Mouse (Mus musculus): ENCODE results near the gene Basp1. TPM values are rescaled to one million over a fixed set of nuclear protein-coding genes. Genes with fewer than 3 reads are reported as not detected.
A peak's percentile ranks its signal among the peaks of the same experiment; 100 is the strongest.

The Basp1 gene
- total and polyA plus RNA-seq, 2 experiments from 2014 or later, result 2.9 to 7.9 TPM

DNA sequence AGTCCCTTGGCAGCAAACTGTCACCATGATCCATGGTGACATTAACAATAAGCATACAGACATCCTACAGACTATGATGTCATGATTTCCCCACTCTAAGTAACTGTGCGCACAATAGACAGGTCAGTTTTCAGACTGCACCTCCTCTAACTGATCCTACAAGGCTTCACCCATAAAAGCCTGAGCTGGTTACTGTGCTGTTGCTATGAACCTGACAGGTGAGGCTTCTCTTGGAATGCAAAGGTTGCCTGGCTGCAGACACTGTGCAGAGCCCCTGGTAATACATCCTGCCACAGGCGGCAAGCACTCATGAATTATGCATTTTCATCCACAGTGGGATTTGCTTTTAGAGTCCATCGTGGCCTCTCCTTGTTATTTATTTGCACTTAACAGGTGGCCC is 36.6 kb downstream of the Basp1 start:
- Histone ChIP-seq H3K27ac (ENCODE audit: low read depth) (no peak overlapping the region), H3K9me3 (replicated peaks; ENCODE audit: control insufficient read depth, low read length) (no peaks in the 10 kb centered on the region), H3K4me3 (ENCODE audit: low read depth, low read length) (no peak overlapping the region), H3K4me2 (ENCODE audit: low read depth, low read length) (no peak overlapping the region), H3K4me1 (ENCODE audit: control insufficient read depth, insufficient read depth) (no peaks in the 10 kb centered on the region), H3K9ac (replicated peaks; ENCODE audit: low read depth, low read length) (no peak overlapping the region), H3K36me3 (replicated peaks; ENCODE audit: control insufficient read depth, insufficient read depth, low read length) (no peaks in the 10 kb centered on the region), H3K27me3 (ENCODE audit: control insufficient read depth, insufficient read depth, low read length) (no peaks in the 10 kb centered on the region)
- 65% methylated on average over 3 of the region's 3 CpGs for WGBS
- no peak for ATAC-seq (ENCODE audit: insufficient read depth, low read depth)
- TF ChIP-seq CTCF (IDR thresholded peaks at IDR 0.05; ENCODE audit: low read depth) (no peak), EP300 (IDR thresholded peaks at IDR 0.05; ENCODE audit: low read depth) (no peak)
- DNase-seq (ENCODE audit: low spot score), result no peak

- Histone ChIP-seq H3K27me3 (ENCODE audit: control insufficient read depth, insufficient read depth, low read length) (no peaks in the 10 kb centered on the region), H3K27ac (ENCODE audit: low read depth) (no peak overlapping the region), H3K4me1 (ENCODE audit: control insufficient read depth, insufficient read depth) (no peaks in the 10 kb centered on the region), H3K9ac (replicated peaks; ENCODE audit: low read depth, low read length) (no peak overlapping the region), H3K4me2 (ENCODE audit: low read depth, low read length) (no peak overlapping the region), H3K9me3 (replicated peaks; ENCODE audit: control insufficient read depth, low read length) (no peaks in the 10 kb centered on the region), H3K36me3 (replicated peaks; ENCODE audit: control insufficient read depth, insufficient read depth, low read length) (no peaks in the 10 kb centered on the region), H3K4me3 (ENCODE audit: low read depth, low read length) (no peak overlapping the region)
- WGBS, result 66% methylated on average over 3 of the region's 3 CpGs
- TF ChIP-seq CTCF (IDR thresholded peaks at IDR 0.05; ENCODE audit: low read depth) (no peak), EP300 (IDR thresholded peaks at IDR 0.05; ENCODE audit: low read depth) (no peak)
- ATAC-seq (ENCODE audit: insufficient read depth, low read depth) (no peak), DNase-seq (ENCODE audit: low spot score) (no peak)
These were observed 40.1 kb downstream of the Basp1 start for GRCm38 (mm10) chr15:25373486-25373885.

DNA sequence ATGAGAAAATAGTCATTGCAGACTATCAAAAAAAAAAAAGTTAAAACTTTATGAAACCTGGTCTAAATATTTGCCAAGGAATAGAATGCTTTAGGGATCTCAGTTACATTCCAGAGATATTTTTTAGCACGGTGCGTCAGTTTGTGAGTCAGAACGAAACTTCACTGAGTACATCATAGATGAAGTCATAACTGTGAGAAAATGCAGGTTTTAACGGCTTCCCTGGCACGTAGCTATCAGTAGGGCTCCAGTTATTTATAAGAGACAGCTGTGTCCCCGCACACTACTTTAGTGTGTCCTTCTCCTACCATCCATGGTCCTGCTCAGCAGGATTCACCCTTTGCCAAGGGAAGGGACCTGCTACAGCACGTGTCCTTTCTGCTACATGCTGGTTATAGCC is 44.0 kb downstream of the Basp1 start:
- Histone ChIP-seq H3K9ac (replicated peaks; ENCODE audit: low read depth, low read length) (no peak overlapping the region), H3K9me3 (replicated peaks; ENCODE audit: control insufficient read depth, low read length) (no peaks in the 10 kb centered on the region), H3K27me3 (ENCODE audit: control insufficient read depth, insufficient read depth, low read length) (no peaks in the 10 kb centered on the region), H3K4me2 (ENCODE audit: low read depth, low read length) (no peak overlapping the region), H3K4me1 (ENCODE audit: control insufficient read depth, insufficient read depth) (no peaks in the 10 kb centered on the region), H3K27ac (ENCODE audit: low read depth) (no peak overlapping the region), H3K36me3 (replicated peaks; ENCODE audit: control insufficient read depth, insufficient read depth, low read length) (no peaks in the 10 kb centered on the region), H3K4me3 (ENCODE audit: low read depth, low read length) (no peak overlapping the region)
- 62% methylated on average over 7 of the region's 7 CpGs for WGBS
- no peak for TF ChIP-seq CTCF (IDR thresholded peaks at IDR 0.05; ENCODE audit: low read depth)
- no peak for TF ChIP-seq EP300 (IDR thresholded peaks at IDR 0.05; ENCODE audit: low read depth)
- ATAC-seq (ENCODE audit: insufficient read depth, low read depth) (no peak), DNase-seq (ENCODE audit: low spot score) (no peak)

DNA sequence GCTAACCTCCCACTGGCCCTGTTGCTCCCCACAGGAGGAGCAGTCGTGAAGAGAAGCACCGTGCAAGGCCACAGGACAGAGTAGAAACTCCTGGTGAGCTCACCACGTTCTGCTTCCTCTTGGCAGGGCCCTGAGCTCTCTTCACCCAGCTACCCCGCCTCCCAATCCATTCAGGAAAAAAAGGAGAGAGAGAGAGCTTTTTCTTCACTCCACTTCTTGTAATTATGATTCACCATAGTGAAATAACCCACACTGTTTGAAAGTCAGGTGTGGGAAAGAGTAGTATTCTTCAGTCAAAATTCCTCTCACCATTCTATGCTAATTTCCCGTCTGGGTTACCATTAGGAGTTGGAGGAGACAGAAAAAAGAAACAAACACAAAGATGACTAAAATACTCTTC is 48.1 kb downstream of the Basp1 start:
- WGBS, result 68% methylated on average over 5 of the region's 5 CpGs
- Histone ChIP-seq H3K36me3 (replicated peaks; ENCODE audit: control insufficient read depth, insufficient read depth, low read length) (no peaks in the 10 kb centered on the region), H3K4me2 (ENCODE audit: low read depth, low read length) (no peak overlapping the region), H3K4me3 (ENCODE audit: low read depth, low read length) (no peak overlapping the region), H3K9ac (replicated peaks; ENCODE audit: low read depth, low read length) (no peak overlapping the region), H3K27me3 (ENCODE audit: control insufficient read depth, insufficient read depth, low read length) (0 out of 2 replicates have a peak, but pooled peaks cover 4% of the 10 kb centered on the region), H3K27ac (ENCODE audit: low read depth) (no peak overlapping the region), H3K9me3 (replicated peaks; ENCODE audit: control insufficient read depth, low read length) (no peaks in the 10 kb centered on the region), H3K4me1 (ENCODE audit: control insufficient read depth, insufficient read depth) (no peaks in the 10 kb centered on the region)
- ATAC-seq (ENCODE audit: insufficient read depth, low read depth), result no peak
- TF ChIP-seq CTCF (IDR thresholded peaks at IDR 0.05; ENCODE audit: low read depth) (no peak), EP300 (IDR thresholded peaks at IDR 0.05; ENCODE audit: low read depth) (no peak)
- no peak for DNase-seq (ENCODE audit: low spot score)

DNA sequence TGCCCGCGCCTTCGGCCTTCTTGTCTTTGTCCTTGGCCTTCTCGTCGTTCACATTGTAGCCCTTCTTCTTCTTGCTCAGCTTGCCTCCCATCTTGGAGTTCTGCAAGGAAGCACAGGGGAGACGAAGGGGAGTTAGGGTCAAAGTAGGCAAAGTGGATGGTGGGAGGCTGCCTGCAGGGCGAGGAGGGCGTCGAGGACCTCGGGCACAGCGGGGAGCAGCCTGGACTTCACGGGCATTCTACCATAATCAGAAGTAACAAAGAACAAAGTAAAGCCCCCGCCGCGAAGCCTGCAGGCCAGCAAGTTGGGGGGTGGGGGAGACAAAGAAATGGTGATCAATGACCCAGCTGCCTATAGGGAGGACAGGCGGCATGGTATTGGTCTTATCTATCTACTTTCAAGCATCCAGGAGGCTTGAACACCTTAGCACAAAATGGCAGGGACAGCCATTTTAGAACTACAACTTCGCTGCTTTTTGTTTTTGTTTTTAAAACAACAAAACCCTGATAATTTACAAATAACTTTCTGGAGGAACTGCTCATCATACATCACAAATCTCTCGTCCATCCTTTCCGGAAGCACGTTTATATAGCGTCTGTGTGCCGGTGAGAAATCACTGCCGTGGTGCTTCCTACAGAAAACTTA is 48.6 kb downstream of the Basp1 start:
- TF ChIP-seq CTCF (IDR thresholded peaks at IDR 0.05; ENCODE audit: low read depth) (no peak), EP300 (IDR thresholded peaks at IDR 0.05; ENCODE audit: low read depth) (no peak)
- Histone ChIP-seq H3K9ac (replicated peaks; ENCODE audit: low read depth, low read length) (peak overlapping the region; percentile 61), H3K4me2 (ENCODE audit: low read depth, low read length) (peak overlapping the region; percentile 74), H3K4me3 (ENCODE audit: low read depth, low read length) (peak overlapping the region; percentile 52), H3K36me3 (replicated peaks; ENCODE audit: control insufficient read depth, insufficient read depth, low read length) (no peaks in the 10 kb centered on the region), H3K4me1 (ENCODE audit: control insufficient read depth, insufficient read depth) (no peaks in the 10 kb centered on the region), H3K9me3 (replicated peaks; ENCODE audit: control insufficient read depth, low read length) (no peaks in the 10 kb centered on the region), H3K27me3 (ENCODE audit: control insufficient read depth, insufficient read depth, low read length) (0 out of 2 replicates have a peak, but pooled peaks cover 4% of the 10 kb centered on the region), H3K27ac (ENCODE audit: low read depth) (no peak overlapping the region)
- DNase-seq (ENCODE audit: low spot score) (no peak), ATAC-seq (ENCODE audit: insufficient read depth, low read depth) (no peak)
- 48% methylated on average over 21 of the region's 23 CpGs for WGBS
